Mouse (Mus musculus) hindbrain, embryonic 16.5 days (tissue): ENCODE data around the gene Ndufa4l2. TPM values are rescaled to one million over a fixed set of nuclear protein-coding genes. Genes with fewer than 3 reads are reported as not detected.

ENCODE experiments used
- polyA plus RNA-seq: library from polyadenylated mRNA; unstranded; fragments of >200 nt; fragmentation: Nextera tagmentation; extraction: Ambion mirVana; gene quantifications from 2 replicates; pipeline ENCODE4 v1.2.1, GENCODE M21; 2015

Ndufa4l2 gene
- polyA plus RNA-seq, 1 experiment from 2014 or later = 23.2 TPM

Other genes with a start within 250 kb of the Ndufa4l2 start
- 355 and 358 TPM in 2 replicates for gene Dctn2, start 248.6 kb upstream of the Ndufa4l2 start, polyA plus RNA-seq
- 11.2 and 11.5 TPM in 2 replicates for gene Mbd6, start 225.9 kb upstream of the Ndufa4l2 start, polyA plus RNA-seq
- gene Mars, start 203.2 kb upstream of the Ndufa4l2 start, polyA plus RNA-seq = 108 and 113 TPM in 2 replicates
- 0.79 and 0.81 TPM in 2 replicates for gene Arhgap9, start 193.0 kb upstream of the Ndufa4l2 start, polyA plus RNA-seq
- gene Gli1, start 173.0 kb upstream of the Ndufa4l2 start, polyA plus RNA-seq = 1.8 and 2.1 TPM in 2 replicates
- gene Inhbe, start 160.6 kb upstream of the Ndufa4l2 start, polyA plus RNA-seq = 0.03 and 0.09 TPM in 2 replicates
- not detected in 2 replicates for gene Inhbc, start 144.5 kb upstream of the Ndufa4l2 start, polyA plus RNA-seq
- gene R3hdm2, start 134.6 kb upstream of the Ndufa4l2 start, polyA plus RNA-seq = 34.0 and 37.4 TPM in 2 replicates
- 2.0 and 3.3 TPM in 2 replicates for gene Stac3, start 13.3 kb upstream of the Ndufa4l2 start, polyA plus RNA-seq
- 52.8 and 59.3 TPM in 2 replicates for gene Shmt2, start 7.5 kb downstream of the Ndufa4l2 start, polyA plus RNA-seq
- 129 and 136 TPM in 2 replicates for gene Nxph4, start 19.6 kb downstream of the Ndufa4l2 start, polyA plus RNA-seq
- 109 and 125 TPM in 2 replicates for gene Lrp1, start 106.2 kb downstream of the Ndufa4l2 start, polyA plus RNA-seq
- 6.0 and 8.0 TPM in 2 replicates for gene Stat6, start 128.0 kb downstream of the Ndufa4l2 start, polyA plus RNA-seq
- 2.9 and 3.9 TPM in 2 replicates for gene Nemp1, start 151.9 kb downstream of the Ndufa4l2 start, polyA plus RNA-seq
- 2.2 and 3.2 TPM in 2 replicates for gene Nab2, start 153.6 kb downstream of the Ndufa4l2 start, polyA plus RNA-seq
- 0.52 and 0.73 TPM in 2 replicates for gene Myo1a, start 190.2 kb downstream of the Ndufa4l2 start, polyA plus RNA-seq
- 0.74 and 2.5 TPM in 2 replicates for gene Tac2, start 209.5 kb downstream of the Ndufa4l2 start, polyA plus RNA-seq
- gene Zbtb39, start 224.6 kb downstream of the Ndufa4l2 start, polyA plus RNA-seq = 2.4 TPM in 2 replicates
- gene Gpr182, start 236.8 kb downstream of the Ndufa4l2 start, polyA plus RNA-seq = 1.9 and 2.0 TPM in 2 replicates
- gene Rdh1, start 244.8 kb downstream of the Ndufa4l2 start, polyA plus RNA-seq = 0.04 TPM in 1 of 2 replicates, not detected in the other
- gene Rdh16f1, start 244.8 kb downstream of the Ndufa4l2 start, polyA plus RNA-seq = not detected in 2 replicates